Mouse (Mus musculus): Measurements from ENCODE around the gene Mdm1.

- TF ChIP-seq CTCF (IDR thresholded peaks at IDR 0.05; ENCODE audit: borderline replicate concordance, insufficient read depth, low read depth, low read length) (no peak), POLR2A (IDR thresholded peaks at IDR 0.05; ENCODE audit: borderline replicate concordance, insufficient read depth, low read length) (no peak)
Measured at GRCm38 (mm10) chr10:118132993-118133392, 8.6 kb upstream of the Mdm1 start.

Measured in cerebellum, adult 2 months (tissue).